Mouse (Mus musculus) CH12.LX (cell line): ENCODE measurements at regions not wholly inside any gene's neighbourhood (a gene's known extent, or its start where the extent isn't known, plus 50 kb on each side); places are given as distances from the start of the nearest gene placed in this dataset.
"Not testable (repeated sequence)": the region's sequence is repeated elsewhere in the genome, so short reads cannot be mapped to it uniquely, and the experiment has no call there.

ENCODE experiments used
- DNase-seq: peaks from one replicate; pipeline ENCODE4 v3.0.0-alpha.2; 2013; ENCODE audit errors: extremely low read depth
- H3K27ac ChIP-seq: 2 replicates; pipeline ENCODE4 v1.5.1; 2012; ENCODE audit warnings: low read depth, mild to moderate bottlenecking, control low read depth, moderate library complexity; ENCODE audit not compliant: insufficient read depth
- H3K27me3 ChIP-seq: replicated peaks from 2 replicates; pipeline ENCODE3; 2012; ENCODE audit warnings: inconsistent platforms
- H3K36me3 ChIP-seq, 2 experiments: replicated peaks in 1 of 2; 2 replicates each; pipeline versions ENCODE3 to v1.6.1; 2012; ENCODE audit warnings: inconsistent platforms in 1 of 2, low read length in 1 of 2, mild to moderate bottlenecking in 1 of 2, mixed read lengths in 1 of 2, moderate library complexity in 1 of 2; ENCODE audit not compliant: control insufficient read depth in 1 of 2, insufficient read depth in 1 of 2
- H3K4me1 ChIP-seq, 2 experiments: 2 replicates each; pipeline ENCODE4 v1.6.1; 2012; ENCODE audit warnings: inconsistent platforms in 1 of 2, moderate library complexity in 1 of 2; ENCODE audit not compliant: insufficient read depth in 2 of 2, control insufficient read depth in 1 of 2
- H3K4me2 ChIP-seq: 2 replicates; pipeline ENCODE4 v1.6.1; 2012; ENCODE audit warnings: low read depth, mild to moderate bottlenecking, control low read depth; ENCODE audit not compliant: poor library complexity, insufficient read depth, severe bottlenecking
- H3K4me3 ChIP-seq, 3 experiments: fragments of 150-350 bp in 1 of 3; sonication (generic) in 1 of 3; replicated peaks in 1 of 3; 2 replicates each; pipeline versions ENCODE3 to v1.5.1; 2011 to 2012; ENCODE audit warnings: low read depth in 2 of 3, low read length in 2 of 3, mild to moderate bottlenecking in 2 of 3, moderate library complexity in 2 of 3, control low read depth in 1 of 3, improper control_type of control experiment in 1 of 3, inconsistent platforms in 1 of 3, mixed read lengths in 1 of 3; ENCODE audit not compliant: poor library complexity in 1 of 3
- H3K79me2 ChIP-seq: replicated peaks from 2 replicates; pipeline ENCODE4 v1.6.1; 2012; ENCODE audit warnings: mild to moderate bottlenecking, moderate library complexity; ENCODE audit not compliant: control insufficient read depth, poor library complexity, insufficient read depth, severe bottlenecking; ENCODE audit errors: extremely low read depth
- H3K9ac ChIP-seq: 2 replicates; pipeline ENCODE4 v1.6.1; 2012; ENCODE audit warnings: low read depth, mild to moderate bottlenecking, control low read depth, moderate library complexity; ENCODE audit not compliant: insufficient read depth
- H3K9me3 ChIP-seq: replicated peaks from 2 replicates; pipeline ENCODE3; 2012; ENCODE audit warnings: low read length, inconsistent platforms, mixed read lengths
- BHLHE40 ChIP-seq: IDR thresholded peaks from 2 replicates; pipeline ENCODE4 v1.6.1; 2011; ENCODE audit warnings: mild to moderate bottlenecking, low read depth, low read length, improper control_type of control experiment
- CHD1 ChIP-seq: IDR thresholded peaks from 2 replicates; pipeline ENCODE4 v1.6.1; 2012; ENCODE audit warnings: low read depth, low read length, improper control_type of control experiment, inconsistent platforms
- CHD2 ChIP-seq: IDR thresholded peaks from 2 replicates; pipeline ENCODE4 v1.6.1; 2011; ENCODE audit warnings: low read length, improper control_type of control experiment
- CTCF ChIP-seq, 2 experiments: IDR thresholded peaks in 1 of 2; conservative IDR thresholded peaks in 1 of 2; 2 replicates each; pipeline ENCODE4 v1.5.1; 2011 to 2012; ENCODE audit warnings: low read depth in 2 of 2, low read length in 2 of 2, improper control_type of control experiment in 1 of 2, inconsistent platforms in 1 of 2, mild to moderate bottlenecking in 1 of 2, moderate library complexity in 1 of 2
- EP300 ChIP-seq: IDR thresholded peaks from 2 replicates; pipeline ENCODE4 v1.6.1; 2011; ENCODE audit warnings: low read length, improper control_type of control experiment
- ETS1 ChIP-seq: conservative IDR thresholded peaks from 2 replicates; pipeline ENCODE4 v1.6.1; 2012; ENCODE audit warnings: low read depth, mild to moderate bottlenecking, inconsistent platforms, low read length, improper control_type of control experiment, moderate library complexity
- HCFC1 ChIP-seq: IDR thresholded peaks from 2 replicates; pipeline ENCODE4 v1.6.1; 2012; ENCODE audit warnings: low read depth, mild to moderate bottlenecking, inconsistent platforms, low read length, improper control_type of control experiment
- IRF4 ChIP-seq: IDR thresholded peaks from 2 replicates; pipeline ENCODE4 v1.6.1; 2014; ENCODE audit warnings: low read depth, mild to moderate bottlenecking, inconsistent platforms, low read length, improper control_type of control experiment
- KAT2A ChIP-seq: IDR thresholded peaks from 2 replicates; pipeline ENCODE4 v1.6.1; 2012; ENCODE audit warnings: low read length, improper control_type of control experiment, inconsistent platforms; ENCODE audit not compliant: insufficient replicate concordance
- MAFK ChIP-seq: IDR thresholded peaks from 2 replicates; pipeline ENCODE4 v1.6.1; 2011; ENCODE audit warnings: low read length, improper control_type of control experiment; ENCODE audit not compliant: insufficient replicate concordance
- MAX ChIP-seq: IDR thresholded peaks from 2 replicates; pipeline ENCODE4 v1.6.1; 2011; ENCODE audit warnings: low read length, improper control_type of control experiment
- MXI1 ChIP-seq: IDR thresholded peaks from 2 replicates; pipeline ENCODE4 v1.6.1; 2011; ENCODE audit warnings: mild to moderate bottlenecking, low read depth, low read length, improper control_type of control experiment
- MYC ChIP-seq: IDR thresholded peaks from 2 replicates; pipeline ENCODE4 v1.6.1; 2011; ENCODE audit warnings: low read depth, mild to moderate bottlenecking, improper control_type of control experiment, low read length
- NELFE ChIP-seq: IDR thresholded peaks from 2 replicates; pipeline ENCODE4 v1.6.1; 2011; ENCODE audit warnings: low read depth, low read length, improper control_type of control experiment
- NRF1 ChIP-seq: IDR thresholded peaks from 2 replicates; pipeline ENCODE4 v1.6.1; 2014; ENCODE audit warnings: low read depth, mild to moderate bottlenecking, inconsistent platforms, low read length, improper control_type of control experiment, moderate library complexity
- PAX5 ChIP-seq: IDR thresholded peaks from 2 replicates; pipeline ENCODE4 v1.6.1; 2012; ENCODE audit warnings: low read length, inconsistent platforms, mixed read lengths
- POLR2A ChIP-seq: IDR thresholded peaks from 2 replicates; pipeline ENCODE4 v1.6.1; 2011; ENCODE audit warnings: low read depth, mild to moderate bottlenecking, improper control_type of control experiment, low read length
- RAD21 ChIP-seq: IDR thresholded peaks from 2 replicates; pipeline ENCODE4 v1.6.1; 2011; ENCODE audit warnings: low read depth, mild to moderate bottlenecking, low read length, improper control_type of control experiment, moderate library complexity
- RCOR1 ChIP-seq: conservative IDR thresholded peaks from 2 replicates; pipeline ENCODE4 v1.6.1; 2012; ENCODE audit warnings: low read depth, mild to moderate bottlenecking, inconsistent platforms, low read length, improper control_type of control experiment
- SMC3 ChIP-seq: IDR thresholded peaks from 2 replicates; pipeline ENCODE4 v1.6.1; 2011; ENCODE audit warnings: low read depth, low read length, improper control_type of control experiment
- TBP ChIP-seq: conservative IDR thresholded peaks from 2 replicates; pipeline ENCODE4 v1.6.1; 2011; ENCODE audit warnings: low read depth, low read length, improper control_type of control experiment
- USF1 ChIP-seq: IDR thresholded peaks from 2 replicates; pipeline ENCODE4 v1.6.1; 2014; ENCODE audit warnings: low read depth, mild to moderate bottlenecking, inconsistent platforms, low read length, improper control_type of control experiment
- ZNF384 ChIP-seq: IDR thresholded peaks from 2 replicates; pipeline ENCODE4 v1.6.1; 2012; ENCODE audit warnings: low read depth, low read length, improper control_type of control experiment, inconsistent platforms
- dilution Hi-C: fragments of 300-500 bp; cut with MboI; formaldehyde crosslinking; loops from 2 replicates; pipeline ENCODE4 v1.14.3; 2020; ENCODE audit warnings: low sequenced_read_pairs; ENCODE audit not compliant: extremely low pct_unique_long_range_greater_than_20kb, extremely low pct_ligation_motif_present
- in situ Hi-C: fragments of 300-500 bp; cut with MboI; formaldehyde crosslinking; loops from 3 replicates; pipeline ENCODE4 v1.14.3; 2019; ENCODE audit warnings: low sequenced_read_pairs, low pct_ligation_motif_present, low pct_unique_long_range_greater_than_20kb, mixed read lengths

GRCm38 (mm10) chr9:80791523-80791922 is 326.2 kb upstream of the Impg1 start:
- DNase-seq, result no peak
- Histone ChIP-seq H3K36me3 (no peaks in the 10 kb centered on the region), H3K27me3 (no peaks in the 10 kb centered on the region), H3K4me3 (no peak overlapping the region), H3K4me1 (no peaks in the 10 kb centered on the region), H3K4me2 (no peak overlapping the region), H3K9ac (no peak overlapping the region), H3K9me3 (no peaks in the 10 kb centered on the region), H3K27ac (no peak overlapping the region), H3K79me2 (no peaks in the 10 kb centered on the region)
- in situ Hi-C loops, result no loop called here
- dilution Hi-C loops, result no loop called here
- TF ChIP-seq SMC3 (no peak), USF1 (no peak), TBP (no peak), MYC (no peak), RAD21 (no peak), KAT2A (no peak), BHLHE40 (no peak), NRF1 (no peak), EP300 (no peak), CHD2 (no peak), MAFK (no peak), MXI1 (no peak), IRF4 (no peak), HCFC1 (no peak)

- H3K79me2 ChIP-seq, result no peaks in the 10 kb centered on the region
- no peak overlapping the region for H3K4me2 ChIP-seq
- in situ Hi-C loops (no loop called here), dilution Hi-C loops (no loop called here)
- no peak overlapping the region for H3K4me3 ChIP-seq
- no peaks in the 10 kb centered on the region for H3K36me3 ChIP-seq
- no peak overlapping the region for H3K9ac ChIP-seq
- TF ChIP-seq ZNF384, result no peak
- no peak for TF ChIP-seq MAX
- TF ChIP-seq MYC, result no peak
- no peak for TF ChIP-seq RCOR1
- no peak for TF ChIP-seq MAFK
- TF ChIP-seq ETS1, result no peak
- no peak for TF ChIP-seq USF1
- no peak for TF ChIP-seq EP300
- TF ChIP-seq CTCF (conservative IDR thresholded peaks at IDR 0.05 in 1 of 2, IDR thresholded peaks at IDR 0.05 in 1 of 2; ENCODE audit: low read depth in 2 of 2, low read length in 2 of 2), result no peak
- TF ChIP-seq CHD1, result no peak
- no peak for TF ChIP-seq POLR2A
- TF ChIP-seq RAD21, result no peak
- no peak for TF ChIP-seq CHD2
- no peak for TF ChIP-seq NELFE
- no peak for TF ChIP-seq PAX5
- no peak for TF ChIP-seq HCFC1
- DNase-seq, result no peak
- H3K9me3 ChIP-seq, result no peaks in the 10 kb centered on the region
- no peaks in the 10 kb centered on the region for H3K4me1 ChIP-seq
- no peaks in the 10 kb centered on the region for H3K27me3 ChIP-seq
- H3K27ac ChIP-seq, result no peak overlapping the region
Measured at GRCm38 (mm10) chr9:80774541-80774940, 309.3 kb upstream of the Impg1 start.

- H3K36me3 ChIP-seq, H3K27ac ChIP-seq, H3K4me3 ChIP-seq, dilution Hi-C loops, H3K4me1 ChIP-seq, H3K9ac ChIP-seq, H3K9me3 ChIP-seq, H3K4me2 ChIP-seq, H3K79me2 ChIP-seq, H3K27me3 ChIP-seq, in situ Hi-C loops, DNase-seq: not testable (repeated sequence)
Measured at GRCm38 (mm10) chr9:80735806-80736205, 270.5 kb upstream of the Impg1 start.
